10 mouse cellular contexts compared by ENCODE assay signal in the genomic region with DNA sequence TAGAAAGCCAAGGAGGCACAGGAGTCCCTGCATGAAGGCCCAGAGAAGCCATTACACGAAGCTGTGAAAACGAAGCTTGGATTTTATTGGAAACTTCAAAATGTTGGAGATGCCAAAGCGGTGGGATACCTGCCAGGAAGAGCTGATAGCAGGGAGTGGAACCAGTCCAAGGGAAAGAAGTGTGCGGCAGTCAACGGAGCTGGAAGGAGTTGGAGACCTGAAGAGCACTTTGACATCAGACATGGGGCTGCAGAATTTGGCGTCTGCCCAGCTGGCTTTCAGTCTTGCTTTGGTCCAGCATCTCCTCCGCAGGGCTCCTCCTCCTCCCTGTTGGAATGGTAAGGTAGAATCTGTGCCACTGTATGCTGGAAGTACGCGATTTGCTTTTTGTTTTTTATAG.
DNase-seq lines count a peak whose midpoint lies in the region; ATAC-seq and TF ChIP-seq lines count a peak whose summit lies in the region.
"Had no signal": no experiment of that assay in that cellular context is flagged by ENCODE, and none has a peak within 500 bp of the region (broad histone marks: within the 10 kb centered on the region; RNA-seq: fewer than 3 reads in every experiment).

No protein-coding gene starts in this region.

- no peaks in the 10 kb centered on the region for H3K79me2 ChIP-seq in liver, adult 2 months (ENCODE audit: control insufficient read depth, insufficient read depth, low read length)

- H3K4me2 ChIP-seq in embryonic facial prominence, embryonic 14.5 days (ENCODE audit: low read depth, low read length), result no peak overlapping the region
- no peak overlapping the region for H3K4me2 ChIP-seq in liver, embryonic 12.5 days
- H3K4me2 ChIP-seq in liver, embryonic 11.5 days, result no peak overlapping the region
- H3K4me2 ChIP-seq: liver, embryonic 15.5 days had no signal

- intact Hi-C loops in left cerebral cortex, postnatal 25 days (cut with DNase I), result no loop called here

- no peaks in the 10 kb centered on the region for H3K4me1 ChIP-seq in embryonic facial prominence, embryonic 14.5 days (ENCODE audit: control insufficient read depth, insufficient read depth, low read length)
- H3K4me1 ChIP-seq in embryonic facial prominence, embryonic 10.5 days, result peaks cover 6% of the 10 kb centered on the region
- H3K4me1 ChIP-seq in liver, adult 2 months (ENCODE audit: control insufficient read depth, insufficient read depth, low read length), result no peaks in the 10 kb centered on the region
- peaks cover 4% of the 10 kb centered on the region; the same call in 1 of the 2 replicates for H3K4me1 ChIP-seq in liver, embryonic 12.5 days
- H3K4me1 ChIP-seq in liver, embryonic 11.5 days (replicated peaks; ENCODE audit: control insufficient read depth, insufficient read depth, low read length), result no peaks in the 10 kb centered on the region
- H3K4me1 ChIP-seq: liver, embryonic 15.5 days had no signal

- H3K4me3 ChIP-seq in embryonic facial prominence, embryonic 14.5 days (ENCODE audit: low read depth, low read length), result no peak overlapping the region
- H3K4me3 ChIP-seq in embryonic facial prominence, embryonic 10.5 days, result no peak overlapping the region
- no peak overlapping the region for H3K4me3 ChIP-seq in liver, adult 2 months (ENCODE audit: insufficient read depth, low read depth, low read length)
- H3K4me3 ChIP-seq in liver, embryonic 12.5 days, result no peak overlapping the region
- no peak overlapping the region for H3K4me3 ChIP-seq in liver, embryonic 11.5 days (ENCODE audit: low read depth, low read length)
- H3K4me3 ChIP-seq: liver, embryonic 15.5 days had no signal

- no peak overlapping the region for H3K9ac ChIP-seq in embryonic facial prominence, embryonic 14.5 days (ENCODE audit: low read depth, low read length)
- H3K9ac ChIP-seq in liver, adult 2 months (ENCODE audit: low read depth, low read length), result no peak overlapping the region
- no peak overlapping the region for H3K9ac ChIP-seq in liver, embryonic 12.5 days
- H3K9ac ChIP-seq in liver, embryonic 11.5 days (ENCODE audit: low read depth, low read length), result no peak overlapping the region
- H3K9ac ChIP-seq: liver, embryonic 15.5 days had no signal

- ATAC-seq in embryonic facial prominence, embryonic 14.5 days (ENCODE audit: low read depth), result no peak
- no peak for ATAC-seq in liver, embryonic 12.5 days
- no peak for ATAC-seq in liver, embryonic 11.5 days (replicated peaks; ENCODE audit: low FRiP score)
- ATAC-seq: activated CD4-positive, CD25-positive, alpha-beta regulatory T cell, adult 4 months had no signal

- 0 out of 2 replicates have a peak, but pooled peaks cover 4% of the 10 kb centered on the region for H3K9me3 ChIP-seq in embryonic facial prominence, embryonic 14.5 days (ENCODE audit: control insufficient read depth, low read length)
- H3K9me3 ChIP-seq in embryonic facial prominence, embryonic 10.5 days, result no peaks in the 10 kb centered on the region
- H3K9me3 ChIP-seq in liver, embryonic 12.5 days (replicated peaks), result no peaks in the 10 kb centered on the region
- H3K9me3 ChIP-seq in liver, embryonic 11.5 days (ENCODE audit: control insufficient read depth, low read length), result no peaks in the 10 kb centered on the region
- H3K9me3 ChIP-seq: liver, embryonic 15.5 days had no signal

- no peaks in the 10 kb centered on the region for H3K36me3 ChIP-seq in embryonic facial prominence, embryonic 14.5 days (ENCODE audit: control insufficient read depth, insufficient read depth, low read length)
- H3K36me3 ChIP-seq in embryonic facial prominence, embryonic 10.5 days (replicated peaks), result no peaks in the 10 kb centered on the region
- peaks cover 20% of the 10 kb centered on the region for H3K36me3 ChIP-seq in liver, adult 2 months (ENCODE audit: control insufficient read depth, insufficient read depth, low read length)
- H3K36me3 ChIP-seq in liver, embryonic 12.5 days, result no peaks in the 10 kb centered on the region
- H3K36me3 ChIP-seq in liver, embryonic 11.5 days (ENCODE audit: control insufficient read depth, insufficient read depth, low read length), result no peaks in the 10 kb centered on the region
- H3K36me3 ChIP-seq: liver, embryonic 15.5 days had no signal

- H3K27me3 ChIP-seq in embryonic facial prominence, embryonic 14.5 days (replicated peaks; ENCODE audit: control insufficient read depth, insufficient read depth, low read length), result no peaks in the 10 kb centered on the region
- H3K27me3 ChIP-seq in embryonic facial prominence, embryonic 10.5 days (replicated peaks; ENCODE audit: low read depth, poor library complexity, severe bottlenecking), result peaks cover 21% of the 10 kb centered on the region
- H3K27me3 ChIP-seq in liver, adult 2 months (ENCODE audit: control insufficient read depth, insufficient read depth, low read length), result no peaks in the 10 kb centered on the region
- peaks cover 13% of the 10 kb centered on the region; the same call in 1 of the 2 replicates for H3K27me3 ChIP-seq in liver, embryonic 12.5 days (replicated peaks)
- peaks cover under 1% of the 10 kb centered on the region for H3K27me3 ChIP-seq in liver, embryonic 11.5 days (replicated peaks; ENCODE audit: control insufficient read depth, insufficient read depth, low read length)
- H3K27me3 ChIP-seq: liver, embryonic 15.5 days had no signal

- no peak for TF ChIP-seq CTCF in liver, adult 2 months (IDR thresholded peaks at IDR 0.05; ENCODE audit: low read depth, low read length)

- peak; percentile 23 for DNase-seq in embryonic facial prominence, embryonic 14.5 days (ENCODE audit: low spot score)
- DNase-seq in embryonic facial prominence, embryonic 10.5 days (ENCODE audit: low spot score), result no peak
- DNase-seq in liver, adult 2 months (ENCODE audit: extremely low read depth, low read depth, low spot score), result peak; percentile 50
- DNase-seq in left cerebral cortex, postnatal 25 days (ENCODE audit: low spot score in 2 of 2), result peak; percentile 26 to 47
- peak; percentile 10 for DNase-seq in telencephalon, adult 2 months (ENCODE audit: low read depth, low spot score)
- DNase-seq in adrenal gland, adult (ENCODE audit: inconsistent age in 2 of 2, low spot score in 1 of 2), result no peak
- no peak for DNase-seq in liver, embryonic 11.5 days (ENCODE audit: low spot score)

- no peak for TF ChIP-seq POLR2A in liver, adult 2 months (IDR thresholded peaks at IDR 0.05; ENCODE audit: extremely low read depth, insufficient read depth, low read length)

- H3K27ac ChIP-seq in embryonic facial prominence, embryonic 14.5 days (replicated peaks; ENCODE audit: low read depth, low read length), result no peak overlapping the region
- H3K27ac ChIP-seq in embryonic facial prominence, embryonic 10.5 days (replicated peaks), result no peak overlapping the region
- H3K27ac ChIP-seq in liver, adult 2 months (replicated peaks; ENCODE audit: insufficient read depth, low read depth, low read length), result no peak overlapping the region
- H3K27ac ChIP-seq in liver, embryonic 12.5 days, result no peak overlapping the region
- no peak overlapping the region for H3K27ac ChIP-seq in liver, embryonic 11.5 days (ENCODE audit: low read depth, low read length)
- H3K27ac ChIP-seq: liver, embryonic 15.5 days had no signal

- 78% methylated on average over 9 of the region's 9 CpGs for WGBS in embryonic facial prominence, embryonic 14.5 days
- 90% methylated on average over 9 of the region's 9 CpGs for WGBS in embryonic facial prominence, embryonic 10.5 days
- 52% methylated on average over 9 of the region's 9 CpGs for WGBS in liver, adult 2 months
- WGBS in liver, embryonic 12.5 days (ENCODE audit: insufficient replicate concordance), result 73% methylated on average over 9 of the region's 9 CpGs
- WGBS in liver, embryonic 11.5 days, result 85% methylated on average over 9 of the region's 9 CpGs

Comparison
In these comparisons a context has a peak if more than half of its experiments do, and no peak if none do; other contexts are left out.
1. DNase-seq: peak in embryonic facial prominence, embryonic 14.5 days (single experiment), liver, adult 2 months (single experiment), left cerebral cortex, postnatal 25 days (2 of 2) and telencephalon, adult 2 months (single experiment); none in embryonic facial prominence, embryonic 10.5 days (single experiment), adrenal gland, adult (0 of 2) and liver, embryonic 11.5 days (single experiment).